Mouse (Mus musculus) MEL (cell line): ENCODE data around the gene Zfp446. TPM values are rescaled to one million over a fixed set of nuclear protein-coding genes. Genes with fewer than 3 reads are reported as not detected.
A peak's percentile ranks its signal among the peaks of the same experiment; 100 is the strongest.

Experiments used
- DNase-seq: peaks from one replicate; pipeline ENCODE4 v3.0.0; 2011; ENCODE audit warnings: low read depth, low spot score
- H3K27ac ChIP-seq: 2 replicates; pipeline ENCODE4 v1.5.1; 2012; ENCODE audit warnings: low read depth, mild to moderate bottlenecking, control low read depth, low read length, moderate library complexity; ENCODE audit not compliant: control insufficient read depth
- H3K27me3 ChIP-seq, 2 experiments: fragments of 150-350 bp in 1 of 2; sonication (generic) in 1 of 2; 2 replicates each; pipeline ENCODE4 v1.6.1; 2012; ENCODE audit warnings: low read length in 2 of 2, mild to moderate bottlenecking in 2 of 2, improper control_type of control experiment in 1 of 2, moderate library complexity in 1 of 2; ENCODE audit not compliant: insufficient read depth in 2 of 2, control insufficient read depth in 1 of 2
- H3K36me3 ChIP-seq, 2 experiments: 2 replicates each; pipeline ENCODE4 v1.6.1; 2012 to 2014; ENCODE audit warnings: low read length in 2 of 2, improper control_type of control experiment in 1 of 2, inconsistent platforms in 1 of 2, mild to moderate bottlenecking in 1 of 2; ENCODE audit not compliant: insufficient read depth in 2 of 2, control insufficient read depth in 1 of 2
- H3K4me1 ChIP-seq, 2 experiments: fragments of 150-350 bp in 1 of 2; sonication (generic) in 1 of 2; 2 replicates each; pipeline ENCODE4 v1.6.1; 2012; ENCODE audit warnings: low read length in 2 of 2, improper control_type of control experiment in 1 of 2, mild to moderate bottlenecking in 1 of 2; ENCODE audit not compliant: insufficient read depth in 2 of 2, control insufficient read depth in 1 of 2
- H3K4me3 ChIP-seq, 2 experiments: fragments of 150-350 bp in 1 of 2; sonication (generic) in 1 of 2; 2 replicates each; pipeline ENCODE4 v1.5.1; 2012; ENCODE audit warnings: low read depth in 2 of 2, low read length in 2 of 2, mild to moderate bottlenecking in 2 of 2, moderate library complexity in 2 of 2, control low read depth in 1 of 2, improper control_type of control experiment in 1 of 2; ENCODE audit not compliant: control insufficient read depth in 1 of 2, insufficient read depth in 1 of 2
- H3K79me2 ChIP-seq: 2 replicates; pipeline ENCODE4 v1.6.1; 2012; ENCODE audit warnings: mild to moderate bottlenecking, low read length, moderate library complexity; ENCODE audit not compliant: control insufficient read depth, poor library complexity, insufficient read depth
- H3K9ac ChIP-seq: 2 replicates; pipeline ENCODE4 v1.6.1; 2012; ENCODE audit warnings: low read depth, mild to moderate bottlenecking, control low read depth, low read length, moderate library complexity; ENCODE audit not compliant: control insufficient read depth, poor library complexity, severe bottlenecking
- H3K9me3 ChIP-seq: fragments of 150-350 bp; sonication (generic); replicated peaks from 2 replicates; pipeline ENCODE4 v1.6.1; 2012; ENCODE audit warnings: mild to moderate bottlenecking, low read length, improper control_type of control experiment, moderate library complexity; ENCODE audit not compliant: insufficient read depth
- BHLHE40 ChIP-seq: IDR thresholded peaks from 2 replicates; pipeline ENCODE4 v1.6.1; 2012; ENCODE audit warnings: low read depth, mild to moderate bottlenecking, inconsistent platforms, low read length, improper control_type of control experiment, borderline replicate concordance
- CHD1 ChIP-seq: IDR thresholded peaks from 2 replicates; pipeline ENCODE4 v1.6.1; 2012; ENCODE audit warnings: low read depth, mild to moderate bottlenecking, inconsistent platforms, low read length, improper control_type of control experiment
- CTCF ChIP-seq, 3 experiments: IDR thresholded peaks in 2 of 3; conservative IDR thresholded peaks in 1 of 3; 2 replicates each; pipeline ENCODE4 v1.5.1; 2011 to 2012; ENCODE audit warnings: low read length in 3 of 3, low read depth in 2 of 3, mild to moderate bottlenecking in 2 of 3, improper control_type of control experiment in 1 of 3, inconsistent platforms in 1 of 3, mixed read lengths in 1 of 3, moderate library complexity in 1 of 3; ENCODE audit not compliant: control insufficient read depth in 1 of 3, insufficient read depth in 1 of 3, poor library complexity in 1 of 3, severe bottlenecking in 1 of 3
- E2F4 ChIP-seq: IDR thresholded peaks from 2 replicates; pipeline ENCODE4 v1.6.1; 2011; ENCODE audit warnings: low read depth, low read length, improper control_type of control experiment, borderline replicate concordance
- ELF1 ChIP-seq: IDR thresholded peaks from 2 replicates; pipeline ENCODE4 v1.6.1; 2014; ENCODE audit warnings: low read depth, mild to moderate bottlenecking, inconsistent platforms, low read length, improper control_type of control experiment, moderate library complexity
- EP300 ChIP-seq, 2 experiments: IDR thresholded peaks; 2 replicates each; pipeline ENCODE4 v1.6.1; 2011; ENCODE audit warnings: improper control_type of control experiment in 2 of 2, low read length in 2 of 2, low read depth in 1 of 2, mild to moderate bottlenecking in 1 of 2
- ETS1 ChIP-seq: IDR thresholded peaks from 2 replicates; pipeline ENCODE4 v1.6.1; 2012; ENCODE audit warnings: low read depth, mild to moderate bottlenecking, inconsistent platforms, low read length, improper control_type of control experiment, moderate library complexity
- GABPA ChIP-seq: IDR thresholded peaks from 2 replicates; pipeline ENCODE4 v1.6.1; 2012; ENCODE audit warnings: low read depth, mild to moderate bottlenecking, inconsistent platforms, low read length, improper control_type of control experiment, moderate library complexity
- GATA1 ChIP-seq: IDR thresholded peaks from 2 replicates; pipeline ENCODE4 v1.6.1; 2011; ENCODE audit warnings: low read depth, low read length, improper control_type of control experiment
- HCFC1 ChIP-seq: IDR thresholded peaks from 2 replicates; pipeline ENCODE4 v1.6.1; 2012; ENCODE audit warnings: low read depth, mild to moderate bottlenecking, inconsistent platforms, low read length, improper control_type of control experiment, moderate library complexity
- JUND ChIP-seq: IDR thresholded peaks from 2 replicates; pipeline ENCODE4 v1.6.1; 2011; ENCODE audit warnings: low read depth, mild to moderate bottlenecking, improper control_type of control experiment, low read length
- KAT2A ChIP-seq: conservative IDR thresholded peaks from 2 replicates; pipeline ENCODE4 v1.6.1; 2012; ENCODE audit warnings: low read depth, low read length, improper control_type of control experiment, inconsistent platforms
- MAFK ChIP-seq: IDR thresholded peaks from 2 replicates; pipeline ENCODE4 v1.6.1; 2011; ENCODE audit warnings: low read depth, mild to moderate bottlenecking, low read length, improper control_type of control experiment, borderline replicate concordance
- MAZ ChIP-seq: IDR thresholded peaks from 2 replicates; pipeline ENCODE4 v1.6.1; 2012; ENCODE audit warnings: low read depth, mild to moderate bottlenecking, inconsistent platforms, low read length, improper control_type of control experiment
- MEF2A ChIP-seq: IDR thresholded peaks from 2 replicates; pipeline ENCODE4 v1.6.1; 2014; ENCODE audit warnings: low read depth, mild to moderate bottlenecking, inconsistent platforms, low read length, improper control_type of control experiment; ENCODE audit not compliant: poor library complexity, insufficient replicate concordance, severe bottlenecking; ENCODE audit errors: extremely low read depth
- MYB ChIP-seq: IDR thresholded peaks from 2 replicates; pipeline ENCODE4 v1.6.1; 2011; ENCODE audit warnings: mild to moderate bottlenecking, low read depth, low read length, improper control_type of control experiment
- MYC ChIP-seq: IDR thresholded peaks from 2 replicates; pipeline ENCODE4 v1.6.1; 2011; ENCODE audit warnings: low read depth, mild to moderate bottlenecking, low read length, improper control_type of control experiment, moderate library complexity
- NELFE ChIP-seq: IDR thresholded peaks from 2 replicates; pipeline ENCODE4 v1.6.1; 2011; ENCODE audit warnings: low read depth, low read length, improper control_type of control experiment
- NRF1 ChIP-seq: IDR thresholded peaks from 2 replicates; pipeline ENCODE4 v1.6.1; 2014; ENCODE audit warnings: low read depth, mild to moderate bottlenecking, inconsistent platforms, low read length, improper control_type of control experiment, moderate library complexity; ENCODE audit not compliant: poor library complexity, insufficient read depth, severe bottlenecking
- POLR2A ChIP-seq, 2 experiments: IDR thresholded peaks; 2 replicates each; pipeline ENCODE4 v1.6.1; 2011 to 2012; ENCODE audit warnings: low read length in 2 of 2, mild to moderate bottlenecking in 2 of 2, control low read depth in 1 of 2, improper control_type of control experiment in 1 of 2, low read depth in 1 of 2, moderate library complexity in 1 of 2; ENCODE audit not compliant: control insufficient read depth in 1 of 2, insufficient read depth in 1 of 2, poor library complexity in 1 of 2
- POLR2AphosphoS5 ChIP-seq: IDR thresholded peaks from 2 replicates; pipeline ENCODE4 v1.6.1; 2012; ENCODE audit warnings: low read depth, borderline replicate concordance, mild to moderate bottlenecking, inconsistent platforms, low read length, moderate library complexity, mixed read lengths
- RAD21 ChIP-seq: IDR thresholded peaks from 2 replicates; pipeline ENCODE4 v1.6.1; 2011; ENCODE audit warnings: mild to moderate bottlenecking, low read depth, low read length, improper control_type of control experiment
- RCOR1 ChIP-seq: IDR thresholded peaks from 2 replicates; pipeline ENCODE4 v1.6.1; 2012; ENCODE audit warnings: low read depth, mild to moderate bottlenecking, inconsistent platforms, low read length, improper control_type of control experiment
- SMC3 ChIP-seq: IDR thresholded peaks from 2 replicates; pipeline ENCODE4 v1.6.1; 2011; ENCODE audit warnings: low read depth, low read length, improper control_type of control experiment
- TAL1 ChIP-seq: IDR thresholded peaks from 2 replicates; pipeline ENCODE4 v1.6.1; 2012; ENCODE audit warnings: mild to moderate bottlenecking, inconsistent platforms, low read length, moderate library complexity, mixed read lengths
- TBP ChIP-seq: IDR thresholded peaks from 2 replicates; pipeline ENCODE4 v1.8.0; 2011; ENCODE audit warnings: low read depth, low read length, improper control_type of control experiment
- TCF12 ChIP-seq: IDR thresholded peaks from 2 replicates; pipeline ENCODE4 v1.6.1; 2014; ENCODE audit warnings: low read depth, mild to moderate bottlenecking, inconsistent platforms, low read length, improper control_type of control experiment, moderate library complexity
- UBTF ChIP-seq: IDR thresholded peaks from 2 replicates; pipeline ENCODE4 v1.6.1; 2012; ENCODE audit warnings: low read depth, mild to moderate bottlenecking, inconsistent platforms, low read length, improper control_type of control experiment, moderate library complexity, borderline replicate concordance; ENCODE audit not compliant: insufficient read depth
- USF1 ChIP-seq: IDR thresholded peaks from 2 replicates; pipeline ENCODE4 v1.6.1; 2014; ENCODE audit warnings: low read depth, mild to moderate bottlenecking, inconsistent platforms, low read length, improper control_type of control experiment, moderate library complexity
- USF2 ChIP-seq, 2 experiments: IDR thresholded peaks; 2 replicates each; pipeline ENCODE4 v1.6.1; 2011 to 2012; ENCODE audit warnings: improper control_type of control experiment in 2 of 2, low read length in 2 of 2, borderline replicate concordance in 1 of 2, inconsistent platforms in 1 of 2, low read depth in 1 of 2, mild to moderate bottlenecking in 1 of 2; ENCODE audit not compliant: insufficient read depth in 1 of 2
- ZC3H11A ChIP-seq: IDR thresholded peaks from 2 replicates; pipeline ENCODE4 v1.6.1; 2012; ENCODE audit warnings: low read depth, mild to moderate bottlenecking, inconsistent platforms, low read length, improper control_type of control experiment
- ZKSCAN1 ChIP-seq: IDR thresholded peaks from 2 replicates; pipeline ENCODE4 v1.6.1; 2012; ENCODE audit warnings: low read depth, mild to moderate bottlenecking, inconsistent platforms, low read length, improper control_type of control experiment, moderate library complexity
- ZMIZ1 ChIP-seq: IDR thresholded peaks from 2 replicates; pipeline ENCODE4 v1.6.1; 2012; ENCODE audit warnings: low read depth, mild to moderate bottlenecking, inconsistent platforms, low read length, improper control_type of control experiment, moderate library complexity
- ZNF384 ChIP-seq: IDR thresholded peaks from 2 replicates; pipeline ENCODE4 v1.6.1; 2012; ENCODE audit warnings: low read depth, mild to moderate bottlenecking, inconsistent platforms, low read length, improper control_type of control experiment
- polyA plus RNA-seq, 2 experiments: library from polyadenylated mRNA; stranded (reverse) in 1 of 2; unstranded in 1 of 2; fragments of >175 nt in 1 of 2; fragments of >200 nt in 1 of 2; gene quantifications; 2 replicates each; pipeline versions ENCODE4 v1.2.1 to v1.2.4; 2012; ENCODE audit warnings: low replicate concordance in 2 of 2, low read depth in 1 of 2; ENCODE audit not compliant: insufficient read length in 2 of 2, insufficient read depth in 1 of 2, missing spikeins in 1 of 2
- total RNA-seq: library from RNA; depleted of rRNA; stranded (reverse); fragments of 300-350 nt; gene quantifications from 2 replicates; pipeline ENCODE4 v1.2.3, GENCODE M21; 2012; rRNA removed

Zfp446 gene
- total RNA-seq (3.4 TPM in 2 replicates), polyA plus RNA-seq (1 to 10 TPM in 1 of 2 experiments, not detected in 1; 4.9 TPM)

DNA sequence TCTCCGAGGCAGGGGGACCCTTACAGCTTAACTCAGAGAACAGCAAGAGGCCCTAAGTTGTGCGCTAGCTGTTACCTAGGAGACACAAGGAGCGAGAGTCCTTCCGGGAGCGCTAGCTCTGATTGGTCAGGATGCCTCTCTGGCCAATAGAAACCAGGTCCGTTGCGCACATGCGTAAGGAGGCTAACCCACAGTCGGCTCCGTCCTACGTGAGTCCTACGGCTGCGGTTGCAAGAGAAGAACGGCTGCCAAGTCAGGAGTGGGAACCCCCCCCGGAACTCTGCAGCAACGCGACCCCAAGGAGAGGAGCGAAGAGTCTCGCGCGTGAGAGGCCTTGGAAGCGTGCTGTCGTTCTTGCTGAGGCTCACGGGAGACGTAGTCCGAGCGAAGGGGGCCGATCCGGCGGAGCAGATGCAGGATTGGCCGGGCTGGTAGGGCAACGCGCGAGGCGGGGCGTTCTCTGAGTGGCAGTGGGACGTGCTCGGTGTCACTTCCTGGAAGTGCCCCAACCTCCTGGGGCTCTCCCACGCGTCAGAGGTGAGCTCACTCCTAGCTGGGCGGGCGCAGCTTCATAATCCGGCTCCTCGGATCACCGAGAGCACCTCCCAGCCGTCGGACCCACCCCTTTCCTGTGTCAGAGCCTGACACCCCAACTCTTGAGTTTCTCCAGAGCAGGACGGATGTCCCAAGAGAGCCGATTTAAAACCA is at the start of gene Zfp446:
TSS of gene Zfp446 (plus strand) at position 167 of the 708 bp plus-strand sequence.
- Histone ChIP-seq H3K27ac (peak within 1 kb of the TSS; percentile 88), H3K79me2 (no peaks in the 10 kb centered on the region; the same call in none of the 2 replicates), H3K36me3 (peaks cover 0 to 11% of the 10 kb centered on the region in 2 experiments; a peak in 2 of 4 replicates), H3K27me3 (no peaks in the 10 kb centered on the region), H3K9me3 (no peaks in the 10 kb centered on the region), H3K9ac (peak within 1 kb of the TSS; percentile 88), H3K4me3 (peak within 1 kb of the TSS; percentile 83 to 91), H3K4me1 (peaks cover 0 to 15% of the 10 kb centered on the region in 2 experiments; a peak in 2 of 4 replicates)
- DNase-seq, result peak; percentile 98
- TF ChIP-seq NRF1, result peak; percentile 83
- TF ChIP-seq ELF1, result peak; percentile 90
- TF ChIP-seq TBP, result peak; percentile 36; the same call in 1 of the 2 replicates
- TF ChIP-seq MAZ, result peak; percentile 80
- peak; percentile 58 for TF ChIP-seq TCF12
- TF ChIP-seq UBTF, result no peak
- peak; percentile 11; the same call in 1 of the 2 replicates for TF ChIP-seq USF1
- no peak for TF ChIP-seq USF2 (IDR thresholded peaks at IDR 0.05; ENCODE audit: borderline replicate concordance in 1 of 2, insufficient read depth in 1 of 2, low read depth in 1 of 2, low read length in 2 of 2)
- TF ChIP-seq E2F4, result no peak
- TF ChIP-seq ETS1, result peak; percentile 71
- TF ChIP-seq GATA1, result no peak
- no peak for TF ChIP-seq GABPA
- no peak for TF ChIP-seq CTCF (IDR thresholded peaks at IDR 0.05 in 2 of 3, conservative IDR thresholded peaks at IDR 0.05 in 1 of 3; ENCODE audit: control insufficient read depth in 1 of 3, insufficient read depth in 1 of 3, low read depth in 2 of 3, low read length in 3 of 3, poor library complexity in 1 of 3, severe bottlenecking in 1 of 3)
- no peak; the same call in none of the 2 replicates for TF ChIP-seq MYC
- no peak; the same call in 1 of the 2 replicates for TF ChIP-seq MYB
- no peak; the same call in 1 of the 2 replicates for TF ChIP-seq BHLHE40
- no peak for TF ChIP-seq TAL1
- peak; percentile 92 for TF ChIP-seq HCFC1
- TF ChIP-seq NELFE, result peak; percentile 61
- no peak for TF ChIP-seq POLR2AphosphoS5
- TF ChIP-seq CHD1, result no peak
- peak; percentile 10 to 72; a peak in 2 of 4 replicates for TF ChIP-seq POLR2A (IDR thresholded peaks at IDR 0.05; ENCODE audit: control insufficient read depth in 1 of 2, insufficient read depth in 1 of 2, low read depth in 1 of 2, low read length in 2 of 2, poor library complexity in 1 of 2)
- no peak for TF ChIP-seq ZKSCAN1
- no peak for TF ChIP-seq RAD21
- no peak for TF ChIP-seq EP300 (IDR thresholded peaks at IDR 0.05; ENCODE audit: low read depth in 1 of 2, low read length in 2 of 2)
- 0 out of 2 replicates have a peak, but pooled peaks have one; percentile 21 for TF ChIP-seq RCOR1
- TF ChIP-seq ZNF384, result no peak
- no peak for TF ChIP-seq MEF2A
- TF ChIP-seq ZC3H11A, result no peak
- no peak for TF ChIP-seq MAFK
- no peak for TF ChIP-seq SMC3
- peak; percentile 57 for TF ChIP-seq ZMIZ1
- TF ChIP-seq JUND, result no peak
- peak; percentile 63 for TF ChIP-seq KAT2A
